In genomic region chr6:115046064-115046463, GRCm38 (mm10) we compare ENCODE assay signal across 12 mouse cellular contexts.
"Had no signal": no experiment of that assay in that cellular context is flagged by ENCODE, and none has a peak within 500 bp of the region (broad histone marks: within the 10 kb centered on the region; RNA-seq: fewer than 3 reads in every experiment).

No protein-coding gene starts in this region.

- DNase-seq: left cerebral cortex, postnatal 4 days; liver; liver, embryonic 13.5 days; liver, postnatal 0 days; lung, adult 18-20 months; lung, adult 2 months; lung, embryonic 14.5 days; lung, postnatal 10 days; lung, postnatal 14 days; lung, postnatal 36 days; lung, postnatal 4 days; midbrain, embryonic 14.5 days had no signal
